Mouse (Mus musculus): Measurements from ENCODE around the gene Lypd6b. TPM values are rescaled to one million over a fixed set of nuclear protein-coding genes. Genes with fewer than 3 reads are reported as not detected.

The Lypd6b gene
- polyA plus RNA-seq, 1 experiment from 2014 or later, result 1.8 TPM

DNA sequence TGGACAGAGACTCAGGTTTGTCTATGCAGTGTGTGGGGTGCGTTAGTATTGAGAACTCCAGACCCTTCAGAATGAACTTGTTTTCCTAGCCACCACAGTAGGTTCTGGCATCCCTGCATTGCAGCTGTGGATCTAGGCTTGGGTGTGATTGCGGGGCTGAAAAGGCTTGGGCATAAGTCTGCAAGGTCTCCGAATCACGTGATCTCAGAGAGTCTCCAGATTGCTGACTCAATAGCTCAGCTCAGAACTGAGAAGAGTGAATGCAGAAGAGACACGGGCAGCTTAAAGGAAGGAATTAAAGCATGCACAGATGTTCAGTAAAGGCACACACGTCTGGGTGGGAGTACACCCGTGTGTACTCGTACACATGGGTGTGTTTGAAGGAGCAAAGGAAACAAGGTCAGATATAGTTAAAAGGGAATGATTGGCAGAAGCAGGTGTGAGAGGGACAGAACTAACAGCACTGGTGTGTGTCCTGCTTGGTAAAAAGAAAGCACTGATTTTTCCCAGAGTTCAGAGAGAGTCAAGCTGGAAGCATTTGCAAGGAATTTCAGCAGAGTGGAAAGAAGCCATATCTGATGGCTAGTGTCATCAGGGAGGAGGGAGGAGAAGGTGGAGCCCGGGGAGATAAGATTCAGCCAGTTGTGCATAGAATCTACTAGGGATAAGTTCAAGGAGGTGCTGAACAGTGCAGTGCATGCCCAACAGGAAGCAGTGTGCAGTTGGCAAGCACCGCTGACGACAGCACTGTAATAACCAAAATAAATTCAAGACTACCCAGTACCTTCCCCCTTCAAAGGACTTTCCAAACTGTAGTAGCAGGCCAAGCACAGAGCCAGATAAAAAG, 37.5 kb upstream of the Lypd6b start:
- WGBS, result 95% methylated on average over 11 of the region's 11 CpGs
- no peak overlapping the region for H3K27ac ChIP-seq
- no peaks in the 10 kb centered on the region for H3K27me3 ChIP-seq (ENCODE audit: insufficient read depth, poor library complexity, severe bottlenecking)
- no peak for DNase-seq (ENCODE audit: low spot score)
- peaks cover 96% of the 10 kb centered on the region for H3K36me3 ChIP-seq
- H3K4me3 ChIP-seq, result no peak overlapping the region
- 0 out of 2 replicates have a peak, but pooled peaks cover 6% of the 10 kb centered on the region for H3K4me1 ChIP-seq (replicated peaks)
- H3K9me3 ChIP-seq, result no peaks in the 10 kb centered on the region

DNA sequence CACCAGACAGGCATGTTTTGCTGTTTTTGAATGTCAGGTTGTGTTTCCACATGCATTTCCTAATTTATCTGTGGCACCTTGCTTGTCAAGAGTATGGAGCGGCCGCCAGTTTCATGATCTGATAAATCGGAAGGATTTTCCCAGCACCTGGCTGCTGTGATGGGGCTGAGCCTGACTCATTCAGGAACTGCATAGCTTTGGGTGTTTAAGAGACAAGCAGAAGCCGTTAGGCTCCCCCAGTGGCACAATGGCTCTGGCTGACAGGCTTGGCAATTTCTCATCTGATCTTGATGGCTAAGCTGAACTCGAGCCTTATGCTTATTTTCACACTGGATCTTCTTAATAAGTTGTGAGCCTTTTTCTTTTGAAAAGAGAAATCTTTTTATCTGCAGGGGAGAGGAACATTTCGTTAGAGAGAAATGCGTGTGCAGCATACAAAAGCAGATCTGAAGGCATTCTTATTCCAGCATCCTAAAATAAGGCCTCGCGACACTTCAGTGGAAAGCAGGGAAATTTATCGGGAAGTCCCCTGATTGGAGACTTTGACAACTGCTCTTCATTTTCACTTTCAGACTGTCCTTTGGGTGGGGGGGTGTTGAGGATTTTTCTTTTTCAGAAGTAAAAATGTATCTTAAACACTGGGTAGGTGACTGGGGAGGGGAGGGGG, 35.8 kb upstream of the Lypd6b start:
- no peak for DNase-seq (ENCODE audit: low spot score)
- H3K4me1 ChIP-seq (replicated peaks), result no peaks in the 10 kb centered on the region
- no peaks in the 10 kb centered on the region for H3K27me3 ChIP-seq (ENCODE audit: insufficient read depth, poor library complexity, severe bottlenecking)
- H3K9me3 ChIP-seq, result no peaks in the 10 kb centered on the region
- no peak overlapping the region for H3K27ac ChIP-seq
- WGBS, result 94% methylated on average over 10 of the region's 10 CpGs
- no peak overlapping the region for H3K4me3 ChIP-seq
- peaks cover 96% of the 10 kb centered on the region for H3K36me3 ChIP-seq

DNA sequence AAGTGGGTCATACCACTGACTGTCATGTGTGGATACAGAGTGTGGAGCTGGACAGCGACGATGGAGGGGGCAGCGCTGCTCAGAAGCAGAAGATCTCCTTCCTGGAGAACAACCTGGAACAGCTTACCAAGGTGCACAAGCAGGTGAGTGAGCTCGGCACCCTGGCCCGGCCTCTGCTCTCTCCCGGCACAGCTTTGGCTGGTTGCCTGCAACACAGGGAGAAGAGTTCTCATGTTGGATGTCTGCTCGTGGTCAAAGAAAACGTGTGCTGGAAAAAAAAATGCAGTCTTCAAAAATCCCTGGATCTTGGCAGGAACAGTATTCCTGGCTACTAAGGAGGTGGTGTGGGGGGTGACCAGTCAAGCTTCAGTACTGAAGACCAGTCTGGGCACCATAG, 35.3 kb upstream of the Lypd6b start:
- Histone ChIP-seq H3K4me3 (no peak overlapping the region), H3K27ac (no peak overlapping the region), H3K4me1 (replicated peaks) (no peaks in the 10 kb centered on the region), H3K9me3 (no peaks in the 10 kb centered on the region), H3K36me3 (peaks cover 96% of the 10 kb centered on the region), H3K27me3 (ENCODE audit: insufficient read depth, poor library complexity, severe bottlenecking) (no peaks in the 10 kb centered on the region)
- 90% methylated on average over 8 of the region's 8 CpGs for WGBS
- DNase-seq (ENCODE audit: low spot score), result no peak

DNA sequence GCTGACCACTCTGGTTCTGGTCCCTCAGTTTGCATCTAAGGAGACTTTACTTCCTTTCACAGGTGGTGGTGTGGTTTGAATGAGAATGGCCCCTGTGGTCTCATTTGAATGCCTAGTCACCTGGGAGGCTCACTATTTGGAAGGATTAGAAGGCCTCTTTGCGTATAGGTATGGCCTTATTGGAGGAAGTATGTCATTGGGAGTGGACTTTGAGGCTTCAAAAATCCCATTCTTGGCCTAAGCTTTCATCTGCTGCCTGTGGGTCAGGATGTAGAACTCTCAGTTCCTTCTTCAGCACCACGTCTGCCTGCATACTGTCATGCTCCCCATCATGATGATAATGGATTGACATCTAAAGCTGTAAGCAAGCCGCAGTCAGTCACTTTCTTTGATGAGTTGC, 34.4 kb upstream of the Lypd6b start:
- no peaks in the 10 kb centered on the region for H3K27me3 ChIP-seq (ENCODE audit: insufficient read depth, poor library complexity, severe bottlenecking)
- H3K27ac ChIP-seq, result no peak overlapping the region
- H3K4me1 ChIP-seq (replicated peaks), result no peaks in the 10 kb centered on the region
- WGBS, result 91% methylated on average over 3 of the region's 3 CpGs
- DNase-seq (ENCODE audit: low spot score), result no peak
- no peaks in the 10 kb centered on the region for H3K9me3 ChIP-seq
- H3K4me3 ChIP-seq, result no peak overlapping the region
- peaks cover 96% of the 10 kb centered on the region for H3K36me3 ChIP-seq

DNA sequence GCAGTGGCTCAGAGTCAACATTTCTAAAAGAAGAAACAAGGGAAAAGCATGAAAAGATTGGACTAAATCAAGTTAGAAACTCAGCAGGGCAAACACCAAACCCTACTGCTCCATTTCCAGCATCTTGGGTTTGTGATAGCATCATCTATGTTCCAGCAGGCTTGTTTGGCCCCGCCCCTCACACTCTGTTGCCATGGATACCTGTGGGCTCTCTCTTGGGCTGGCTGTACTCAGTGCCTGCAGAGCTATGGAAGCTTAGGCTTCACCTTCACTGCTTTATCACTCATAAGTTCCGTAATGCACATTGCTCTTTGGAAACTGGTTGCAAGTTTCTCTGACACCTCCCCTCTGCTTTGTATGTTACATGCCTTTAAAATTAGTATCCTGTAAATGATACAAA, 32.4 kb upstream of the Lypd6b start:
- whole genome bisulfite sequencing, result 64% methylated on average over 2 of the region's 2 CpGs
- Histone ChIP-seq H3K4me3 (no peak overlapping the region), H3K9me3 (no peaks in the 10 kb centered on the region), H3K27ac (no peak overlapping the region), H3K27me3 (ENCODE audit: insufficient read depth, poor library complexity, severe bottlenecking) (no peaks in the 10 kb centered on the region), H3K4me1 (replicated peaks) (no peaks in the 10 kb centered on the region), H3K36me3 (peaks cover 98% of the 10 kb centered on the region)
- DNase-seq (ENCODE audit: low spot score), result peak; percentile 40

DNA sequence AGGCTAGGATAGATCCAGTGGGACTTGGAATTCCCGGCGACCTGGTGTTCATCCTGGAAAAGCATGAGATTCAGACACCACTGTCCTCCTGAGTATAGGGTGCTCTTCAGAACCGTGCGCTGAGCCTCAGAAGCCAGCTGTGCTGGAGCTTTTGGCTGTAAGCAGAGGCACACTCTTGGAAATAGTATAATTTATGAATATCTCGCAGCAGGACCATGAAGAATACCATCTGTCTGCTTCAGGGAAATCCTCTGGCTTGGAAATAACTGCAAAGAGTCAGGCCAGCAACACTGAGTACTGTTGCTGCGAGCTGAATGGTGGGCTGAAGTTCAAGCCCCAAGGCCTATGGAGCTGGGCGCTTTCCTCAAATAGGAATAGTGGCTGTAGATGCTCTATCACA, 29.9 kb upstream of the Lypd6b start:
- H3K36me3 ChIP-seq, result peaks cover 98% of the 10 kb centered on the region
- no peak for DNase-seq (ENCODE audit: low spot score)
- 94% methylated on average over 7 of the region's 7 CpGs for WGBS
- no peaks in the 10 kb centered on the region for H3K27me3 ChIP-seq (ENCODE audit: insufficient read depth, poor library complexity, severe bottlenecking)
- no peaks in the 10 kb centered on the region for H3K9me3 ChIP-seq
- no peaks in the 10 kb centered on the region for H3K4me1 ChIP-seq (replicated peaks)
- no peak overlapping the region for H3K4me3 ChIP-seq
- H3K27ac ChIP-seq, result no peak overlapping the region

DNA sequence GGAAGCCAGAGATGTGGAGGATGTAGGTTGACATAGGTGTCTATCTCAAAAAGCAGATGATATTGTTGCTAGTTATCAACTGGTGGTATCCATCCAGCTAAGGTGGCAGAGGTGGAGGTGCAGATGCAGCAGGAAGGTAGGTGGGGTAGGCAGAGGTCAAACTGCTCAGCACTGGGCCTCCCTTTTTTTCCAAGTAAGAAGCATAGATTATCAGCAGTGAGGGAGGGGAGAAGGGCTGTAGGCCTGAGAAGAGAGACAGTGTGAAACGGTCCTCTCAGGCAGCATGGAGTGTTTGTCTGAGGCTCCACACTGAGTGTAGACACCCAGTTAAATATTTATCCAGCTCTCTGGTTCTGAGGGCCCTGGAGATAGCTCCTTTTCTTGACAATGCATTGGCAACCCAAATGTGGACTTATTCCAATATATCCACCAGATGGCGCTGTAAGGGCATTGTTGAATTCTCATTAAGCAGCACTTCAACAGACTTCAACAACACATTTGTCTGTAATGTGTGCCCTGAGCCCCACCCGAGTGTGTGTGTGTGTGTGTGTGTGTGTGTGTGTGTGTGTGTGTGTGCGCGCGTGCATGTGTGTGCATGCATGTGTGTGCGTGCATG, 23.0 kb upstream of the Lypd6b start:
- peak; percentile 57 for DNase-seq (ENCODE audit: low spot score)
- 0 out of 2 replicates have a peak, but pooled peaks cover 6% of the 10 kb centered on the region for H3K4me1 ChIP-seq (replicated peaks)
- WGBS, result 51% methylated on average over 7 of the region's 7 CpGs
- H3K4me3 ChIP-seq, result no peak overlapping the region
- H3K36me3 ChIP-seq, result peaks cover 90% of the 10 kb centered on the region
- H3K9me3 ChIP-seq, result peaks cover 7% of the 10 kb centered on the region; the same call in 1 of the 2 replicates
- no peaks in the 10 kb centered on the region for H3K27me3 ChIP-seq (ENCODE audit: insufficient read depth, poor library complexity, severe bottlenecking)
- no peak overlapping the region for H3K27ac ChIP-seq

DNA sequence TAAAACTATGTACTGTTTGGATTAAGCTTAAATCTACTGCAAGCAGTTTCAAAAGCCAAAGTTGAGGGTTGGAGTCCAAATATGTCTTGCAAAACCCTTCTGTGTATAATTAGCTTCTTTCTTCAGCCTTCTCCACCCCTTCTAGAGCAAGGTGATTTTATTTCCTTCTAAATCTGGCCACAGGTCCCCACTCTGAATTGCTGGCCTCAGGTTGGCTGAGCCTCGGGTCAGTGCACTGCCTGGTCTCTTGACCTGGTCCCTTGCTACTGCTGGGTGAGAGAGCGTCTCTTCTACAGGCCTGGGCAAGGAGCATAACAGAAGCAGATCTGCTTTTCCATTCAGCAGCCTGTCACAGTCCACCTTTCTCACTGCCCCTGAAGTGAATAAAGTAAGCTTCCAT, 18.6 kb upstream of the Lypd6b start:
- no peak overlapping the region for H3K27ac ChIP-seq
- no peaks in the 10 kb centered on the region for H3K27me3 ChIP-seq (ENCODE audit: insufficient read depth, poor library complexity, severe bottlenecking)
- peaks cover 78% of the 10 kb centered on the region for H3K36me3 ChIP-seq
- no peaks in the 10 kb centered on the region for H3K9me3 ChIP-seq
- WGBS, result 70% methylated on average over 2 of the region's 2 CpGs
- H3K4me1 ChIP-seq (replicated peaks), result 0 out of 2 replicates have a peak, but pooled peaks cover 7% of the 10 kb centered on the region
- no peak overlapping the region for H3K4me3 ChIP-seq
- no peak for DNase-seq (ENCODE audit: low spot score)

DNA sequence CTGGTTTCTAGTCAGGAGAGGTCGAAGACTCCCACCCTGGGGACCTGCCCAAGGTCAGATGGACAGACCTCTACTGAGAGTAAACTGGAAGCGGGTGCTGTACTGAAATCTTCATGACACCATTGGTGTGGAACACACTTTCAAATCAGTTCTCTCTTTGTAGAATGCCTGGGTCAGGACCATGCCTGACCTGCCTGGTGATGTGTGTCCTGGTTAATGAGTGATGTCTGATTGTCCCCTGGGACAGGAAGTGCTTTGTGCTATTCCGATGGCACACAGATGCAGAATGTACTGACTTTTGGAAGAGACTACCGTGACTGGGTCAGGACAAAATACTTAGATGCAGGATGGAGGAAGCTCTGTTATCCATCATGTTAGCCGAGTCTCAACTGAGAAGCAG, 17.0 kb upstream of the Lypd6b start:
- Histone ChIP-seq H3K27me3 (ENCODE audit: insufficient read depth, poor library complexity, severe bottlenecking) (no peaks in the 10 kb centered on the region), H3K9me3 (no peaks in the 10 kb centered on the region), H3K27ac (no peak overlapping the region), H3K4me3 (no peak overlapping the region), H3K36me3 (peaks cover 77% of the 10 kb centered on the region), H3K4me1 (replicated peaks) (0 out of 2 replicates have a peak, but pooled peaks cover 7% of the 10 kb centered on the region)
- DNase-seq (ENCODE audit: low spot score), result no peak
- WGBS, result 76% methylated on average over 5 of the region's 5 CpGs

DNA sequence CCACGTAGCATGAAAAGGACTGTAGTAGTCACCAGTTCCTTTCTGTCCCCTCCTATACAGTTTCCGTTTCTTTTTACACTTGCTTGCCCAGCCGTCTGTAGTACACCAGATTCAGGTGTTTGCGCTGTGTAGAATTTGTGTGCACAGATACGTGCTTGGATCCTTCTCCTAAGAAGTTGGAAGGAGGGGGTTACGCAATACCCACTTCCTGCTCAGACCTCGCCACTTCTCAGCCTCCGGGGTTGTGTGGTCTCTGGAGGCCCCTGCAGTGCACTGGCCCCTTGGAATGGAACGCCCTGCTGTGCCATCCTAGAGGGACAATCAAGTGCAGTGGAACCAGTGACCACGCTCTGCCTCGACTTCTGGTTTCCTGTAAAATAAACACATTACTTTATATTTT, 16.3 kb upstream of the Lypd6b start:
- DNase-seq (ENCODE audit: low spot score), result no peak
- H3K27me3 ChIP-seq (ENCODE audit: insufficient read depth, poor library complexity, severe bottlenecking), result no peaks in the 10 kb centered on the region
- no peaks in the 10 kb centered on the region for H3K9me3 ChIP-seq
- no peak overlapping the region for H3K27ac ChIP-seq
- no peak overlapping the region for H3K4me3 ChIP-seq
- H3K36me3 ChIP-seq, result peaks cover 71% of the 10 kb centered on the region
- H3K4me1 ChIP-seq (replicated peaks), result 0 out of 2 replicates have a peak, but pooled peaks cover 7% of the 10 kb centered on the region
- WGBS, result 72% methylated on average over 11 of the region's 11 CpGs

DNA sequence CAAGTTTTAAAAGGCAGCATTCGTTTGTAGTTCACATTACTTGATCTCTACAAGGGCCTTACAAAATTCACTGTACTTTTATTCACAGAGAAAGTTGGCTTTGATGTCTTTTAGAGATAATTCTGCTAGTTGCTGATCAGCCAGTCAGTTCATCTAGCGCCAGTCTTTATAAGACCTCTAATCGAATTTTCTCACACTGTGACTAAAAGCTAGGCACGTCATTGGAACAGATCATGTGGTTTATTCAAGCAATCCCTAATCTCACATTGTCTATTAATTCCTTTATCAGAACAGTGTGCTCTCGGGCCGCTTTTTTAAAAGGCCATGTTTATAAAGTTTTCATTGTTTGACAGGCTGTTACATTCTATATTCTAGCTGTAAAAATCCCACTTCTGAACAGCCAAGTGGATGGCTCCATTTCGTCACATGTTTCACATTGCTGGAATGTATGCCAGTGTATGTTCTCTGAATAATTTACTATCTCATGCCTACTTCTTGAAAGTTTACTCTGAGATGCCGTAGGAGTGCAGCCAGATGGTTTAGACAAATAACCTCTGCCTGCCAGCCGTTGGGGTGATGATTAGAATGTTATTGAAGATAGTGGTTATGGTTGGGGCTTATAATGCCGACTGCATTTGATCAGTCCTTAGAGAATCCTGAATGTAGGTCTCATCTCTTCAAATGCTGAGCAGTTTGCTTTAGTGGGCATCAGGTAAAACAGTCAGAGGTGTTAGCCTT, 14.1 kb upstream of the Lypd6b start:
- Histone ChIP-seq H3K4me3 (no peak overlapping the region), H3K27ac (no peak overlapping the region), H3K27me3 (ENCODE audit: insufficient read depth, poor library complexity, severe bottlenecking) (no peaks in the 10 kb centered on the region), H3K9me3 (no peaks in the 10 kb centered on the region), H3K4me1 (replicated peaks) (0 out of 2 replicates have a peak, but pooled peaks cover 9% of the 10 kb centered on the region), H3K36me3 (peaks cover 49% of the 10 kb centered on the region)
- WGBS, result 89% methylated on average over 10 of the region's 10 CpGs
- DNase-seq (ENCODE audit: low spot score), result no peak

DNA sequence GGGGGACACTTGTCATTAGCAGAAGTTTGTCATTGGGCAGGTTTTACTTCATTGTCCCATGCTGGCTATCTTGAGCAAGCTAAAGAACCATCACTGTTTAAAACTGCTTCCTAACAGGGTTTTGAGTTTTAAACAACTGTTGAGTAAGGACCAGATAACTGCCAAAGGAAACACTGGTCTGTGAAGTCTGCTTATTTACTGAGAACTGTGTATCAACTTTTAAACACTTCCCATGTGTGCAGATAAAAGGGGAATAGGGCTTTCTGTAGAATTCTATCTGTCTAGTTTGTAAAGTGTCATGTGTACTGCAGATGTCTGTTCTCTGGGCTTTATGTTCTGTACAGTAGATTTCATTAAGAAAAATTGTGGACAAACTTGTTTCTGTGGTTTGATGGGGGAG, 13.3 kb upstream of the Lypd6b start:
- Histone ChIP-seq H3K27ac (no peak overlapping the region), H3K4me1 (replicated peaks) (0 out of 2 replicates have a peak, but pooled peaks cover 6% of the 10 kb centered on the region), H3K36me3 (peaks cover 41% of the 10 kb centered on the region), H3K27me3 (ENCODE audit: insufficient read depth, poor library complexity, severe bottlenecking) (no peaks in the 10 kb centered on the region), H3K9me3 (no peaks in the 10 kb centered on the region), H3K4me3 (no peak overlapping the region)
- no peak for DNase-seq (ENCODE audit: low spot score)

All from hindbrain, embryonic 10.5 days (tissue).